Mouse (Mus musculus): Measurements from ENCODE around the gene Crebrf. TPM values are rescaled to one million over a fixed set of nuclear protein-coding genes. Genes with fewer than 3 reads are reported as not detected.

The Crebrf gene
- polyA plus RNA-seq, 1 experiment from 2014 or later: 8.1 TPM

- WGBS: 20% methylated on average over 5 of the region's 5 CpGs
- Histone ChIP-seq H3K4me2 (peak overlapping the region; percentile 74), H3K4me3 (peak overlapping the region; percentile 75), H3K9ac (peak overlapping the region; percentile 84), H3K27ac (peak overlapping the region; percentile 92), H3K36me3 (peaks cover 33% of the 10 kb centered on the region), H3K4me1 (peaks cover 15% of the 10 kb centered on the region), H3K9me3 (no peaks in the 10 kb centered on the region), H3K27me3 (no peaks in the 10 kb centered on the region)
- no peak for ATAC-seq (ENCODE audit: insufficient number of reproducible peaks, insufficient read depth, low FRiP score, low TSS enrichment, low read depth)
Measured at GRCm38 (mm10) chr17:26781610-26782043, 66.2 kb downstream of the Crebrf start.

- WGBS: 94% methylated on average over 8 of the region's 8 CpGs
- Histone ChIP-seq H3K27ac (no peak overlapping the region), H3K4me2 (no peak overlapping the region), H3K4me1 (peaks cover 11% of the 10 kb centered on the region), H3K9me3 (no peaks in the 10 kb centered on the region), H3K36me3 (peaks cover 56% of the 10 kb centered on the region), H3K27me3 (no peaks in the 10 kb centered on the region), H3K9ac (no peak overlapping the region), H3K4me3 (no peak overlapping the region)
- no peak for ATAC-seq (ENCODE audit: insufficient number of reproducible peaks, insufficient read depth, low FRiP score, low TSS enrichment, low read depth)
Measured at GRCm38 (mm10) chr17:26784525-26784924, 69.1 kb downstream of the Crebrf start.

- peaks cover 76% of the 10 kb centered on the region for H3K36me3 ChIP-seq
- no peak for ATAC-seq (ENCODE audit: insufficient number of reproducible peaks, insufficient read depth, low FRiP score, low TSS enrichment, low read depth)
- no peaks in the 10 kb centered on the region for H3K27me3 ChIP-seq
- no peak overlapping the region for H3K4me2 ChIP-seq
- H3K4me1 ChIP-seq: peaks cover 6% of the 10 kb centered on the region
- no peaks in the 10 kb centered on the region for H3K9me3 ChIP-seq
- no peak overlapping the region for H3K4me3 ChIP-seq
- H3K9ac ChIP-seq: no peak overlapping the region
- no peak overlapping the region for H3K27ac ChIP-seq
- WGBS: 91% methylated on average over 7 of the region's 7 CpGs
Measured at GRCm38 (mm10) chr17:26786586-26786985, 71.1 kb downstream of the Crebrf start.

GRCm38 (mm10) chr17:26788986-26789385 is 73.5 kb downstream of the Crebrf start:
- Histone ChIP-seq H3K4me1 (no peaks in the 10 kb centered on the region), H3K27me3 (no peaks in the 10 kb centered on the region), H3K4me2 (no peak overlapping the region), H3K9ac (no peak overlapping the region), H3K36me3 (peaks cover 88% of the 10 kb centered on the region), H3K27ac (no peak overlapping the region), H3K4me3 (no peak overlapping the region), H3K9me3 (no peaks in the 10 kb centered on the region)
- no peak for ATAC-seq (ENCODE audit: insufficient number of reproducible peaks, insufficient read depth, low FRiP score, low TSS enrichment, low read depth)
- 87% methylated on average over 8 of the region's 8 CpGs for WGBS

- WGBS: 90% methylated on average over 8 of the region's 8 CpGs
Measured at GRCm38 (mm10) chr17:26789460-26790268, 74.2 kb downstream of the Crebrf start.

GRCm38 (mm10) chr17:26790269-26791214 is 75.1 kb downstream of the Crebrf start:
- Histone ChIP-seq H3K27me3 (no peaks in the 10 kb centered on the region), H3K27ac (no peak overlapping the region), H3K36me3 (peaks cover 73% of the 10 kb centered on the region), H3K4me2 (no peak overlapping the region), H3K4me3 (no peak overlapping the region), H3K9me3 (no peaks in the 10 kb centered on the region), H3K4me1 (no peaks in the 10 kb centered on the region), H3K9ac (no peak overlapping the region)
- no peak for ATAC-seq (ENCODE audit: insufficient number of reproducible peaks, insufficient read depth, low FRiP score, low TSS enrichment, low read depth)
- WGBS: 84% methylated on average over 11 of the region's 11 CpGs

More at GRCm38 (mm10) chr17:26789460-26790268, 74.2 kb downstream of the Crebrf start:
- H3K4me1 ChIP-seq: no peaks in the 10 kb centered on the region
- H3K27ac ChIP-seq: no peak overlapping the region
- H3K9ac ChIP-seq: no peak overlapping the region
- no peak overlapping the region for H3K4me2 ChIP-seq
- no peak for ATAC-seq (ENCODE audit: insufficient number of reproducible peaks, insufficient read depth, low FRiP score, low TSS enrichment, low read depth)
- H3K4me3 ChIP-seq: no peak overlapping the region
- peaks cover 82% of the 10 kb centered on the region for H3K36me3 ChIP-seq
- H3K27me3 ChIP-seq: no peaks in the 10 kb centered on the region
- no peaks in the 10 kb centered on the region for H3K9me3 ChIP-seq

GRCm38 (mm10) chr17:26791580-26791979 is 76.1 kb downstream of the Crebrf start:
- H3K36me3 ChIP-seq: peaks cover 65% of the 10 kb centered on the region

GRCm38 (mm10) chr17:26792096-26792495 is 76.6 kb downstream of the Crebrf start:
- Histone ChIP-seq H3K9me3 (no peaks in the 10 kb centered on the region), H3K4me3 (no peak overlapping the region), H3K9ac (no peak overlapping the region), H3K36me3 (peaks cover 60% of the 10 kb centered on the region), H3K4me2 (no peak overlapping the region), H3K4me1 (no peaks in the 10 kb centered on the region), H3K27me3 (no peaks in the 10 kb centered on the region), H3K27ac (no peak overlapping the region)
- WGBS: 89% methylated on average over 15 of the region's 15 CpGs
- no peak for ATAC-seq (ENCODE audit: insufficient number of reproducible peaks, insufficient read depth, low FRiP score, low TSS enrichment, low read depth)

More at GRCm38 (mm10) chr17:26791580-26791979, 76.1 kb downstream of the Crebrf start:
- H3K27me3 ChIP-seq: no peaks in the 10 kb centered on the region
- no peak overlapping the region for H3K4me3 ChIP-seq
- H3K4me1 ChIP-seq: no peaks in the 10 kb centered on the region
- ATAC-seq (ENCODE audit: insufficient number of reproducible peaks, insufficient read depth, low FRiP score, low TSS enrichment, low read depth): no peak
- H3K9me3 ChIP-seq: no peaks in the 10 kb centered on the region
- no peak overlapping the region for H3K4me2 ChIP-seq
- H3K27ac ChIP-seq: no peak overlapping the region
- 86% methylated on average over 7 of the region's 7 CpGs for WGBS
- no peak overlapping the region for H3K9ac ChIP-seq

- Histone ChIP-seq H3K4me2 (no peak overlapping the region), H3K4me1 (no peaks in the 10 kb centered on the region), H3K36me3 (peaks cover 53% of the 10 kb centered on the region), H3K9me3 (no peaks in the 10 kb centered on the region), H3K9ac (no peak overlapping the region), H3K4me3 (no peak overlapping the region), H3K27me3 (no peaks in the 10 kb centered on the region), H3K27ac (no peak overlapping the region)
- ATAC-seq (ENCODE audit: insufficient number of reproducible peaks, insufficient read depth, low FRiP score, low TSS enrichment, low read depth): no peak
- WGBS: 78% methylated on average over 5 of the region's 5 CpGs
Measured at GRCm38 (mm10) chr17:26793068-26793765, 77.8 kb downstream of the Crebrf start.

- no peak overlapping the region for H3K4me3 ChIP-seq
- no peaks in the 10 kb centered on the region for H3K4me1 ChIP-seq
- H3K9me3 ChIP-seq: no peaks in the 10 kb centered on the region
- H3K27me3 ChIP-seq: no peaks in the 10 kb centered on the region
- WGBS: 34% methylated on average over 3 of the region's 3 CpGs
- ATAC-seq (ENCODE audit: insufficient number of reproducible peaks, insufficient read depth, low FRiP score, low TSS enrichment, low read depth): no peak
- peaks cover 40% of the 10 kb centered on the region for H3K36me3 ChIP-seq
- no peak overlapping the region for H3K27ac ChIP-seq
- no peak overlapping the region for H3K9ac ChIP-seq
- no peak overlapping the region for H3K4me2 ChIP-seq
Measured at GRCm38 (mm10) chr17:26794744-26795143, 79.3 kb downstream of the Crebrf start.

- ATAC-seq (ENCODE audit: insufficient number of reproducible peaks, insufficient read depth, low FRiP score, low TSS enrichment, low read depth): no peak
- Histone ChIP-seq H3K9me3 (no peaks in the 10 kb centered on the region), H3K27ac (no peak overlapping the region), H3K36me3 (peaks cover 33% of the 10 kb centered on the region), H3K4me2 (no peak overlapping the region), H3K4me1 (no peaks in the 10 kb centered on the region), H3K4me3 (no peak overlapping the region), H3K9ac (no peak overlapping the region), H3K27me3 (no peaks in the 10 kb centered on the region)
- 71% methylated on average over 7 of the region's 7 CpGs for WGBS
Measured at GRCm38 (mm10) chr17:26795386-26795785, 79.9 kb downstream of the Crebrf start.

All from embryonic facial prominence, embryonic 13.5 days (tissue).